Mouse (Mus musculus) olfactory bulb, adult 2 months (tissue): Measurements from ENCODE around the gene Zfp595.
"Not testable (repeated sequence)": the region's sequence is repeated elsewhere in the genome, so short reads cannot be mapped to it uniquely, and the experiment has no call there.

Source experiments
- CTCF ChIP-seq: fragments of 200-500 bp; IDR thresholded peaks from 2 replicates; pipeline ENCODE4 v1.5.1; 2012; ENCODE audit warnings: low read depth, mild to moderate bottlenecking, low read length, moderate library complexity; ENCODE audit not compliant: insufficient read depth
- POLR2A ChIP-seq: fragments of 200-500 bp; IDR thresholded peaks from 2 replicates; pipeline ENCODE4 v1.6.1; 2012; ENCODE audit warnings: mild to moderate bottlenecking, low read depth, low read length, moderate library complexity; ENCODE audit not compliant: insufficient read depth

DNA sequence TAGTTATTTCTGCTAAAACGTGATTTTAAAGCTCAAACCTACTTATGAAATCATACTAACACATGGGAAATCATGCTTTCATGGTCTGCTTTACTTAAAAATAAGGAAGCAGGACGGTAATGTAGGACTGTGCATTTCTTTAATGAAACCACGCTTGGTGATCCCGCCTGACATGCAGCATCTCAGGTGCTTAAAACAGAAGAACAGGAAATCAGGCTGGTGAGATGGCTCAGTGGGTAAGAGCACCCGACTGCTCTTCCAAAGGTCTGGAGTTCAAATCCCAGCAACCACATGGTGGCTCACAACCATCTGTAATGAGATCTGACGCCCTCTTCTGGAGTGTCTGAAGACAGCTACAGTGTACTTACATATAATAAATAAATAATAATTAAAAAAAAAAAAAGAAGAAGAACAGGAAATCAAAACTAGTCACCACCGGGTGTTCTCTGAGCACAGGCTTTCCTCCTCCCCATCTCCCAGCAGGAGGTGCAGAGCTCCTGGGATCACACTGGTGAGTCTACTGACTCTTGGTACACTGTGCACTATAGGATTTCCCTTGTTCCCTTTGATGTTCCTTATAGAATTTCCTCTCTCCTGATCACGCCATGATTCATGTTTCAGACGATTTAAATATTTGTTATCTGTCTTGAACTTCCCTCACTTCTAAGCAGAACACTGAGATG, 62.8 kb downstream of the Zfp595 start:
- TF ChIP-seq CTCF, POLR2A: not testable (repeated sequence)
